Mouse (Mus musculus) lung, postnatal 0 days (tissue): ENCODE results near the gene Pced1b.

Source experiments
- CTCF ChIP-seq: IDR thresholded peaks from 2 replicates; pipeline ENCODE4 v1.5.1; 2016; ENCODE audit warnings: antibody characterized with exemption, mild to moderate bottlenecking
- EP300 ChIP-seq: IDR thresholded peaks from 2 replicates; pipeline ENCODE4 v1.6.1; 2016; ENCODE audit warnings: antibody characterized with exemption, mild to moderate bottlenecking, control low read depth

- TF ChIP-seq CTCF: no peak
- no peak for TF ChIP-seq EP300
Measured at GRCm38 (mm10) chr15:97324311-97324710, 77.4 kb downstream of the Pced1b start.
